Mouse (Mus musculus): ENCODE data around the gene Klrc3. TPM values are rescaled to one million over a fixed set of nuclear protein-coding genes. Genes with fewer than 3 reads are reported as not detected.
"Not testable (repeated sequence)": the region's sequence is repeated elsewhere in the genome, so short reads cannot be mapped to it uniquely, and the experiment has no call there.

The Klrc3 gene
- total RNA-seq (2021) (not detected), polyA plus RNA-seq (2012; rRNA removed) (not detected in 2 replicates)
- long read RNA-seq, result 0 reads

DNA sequence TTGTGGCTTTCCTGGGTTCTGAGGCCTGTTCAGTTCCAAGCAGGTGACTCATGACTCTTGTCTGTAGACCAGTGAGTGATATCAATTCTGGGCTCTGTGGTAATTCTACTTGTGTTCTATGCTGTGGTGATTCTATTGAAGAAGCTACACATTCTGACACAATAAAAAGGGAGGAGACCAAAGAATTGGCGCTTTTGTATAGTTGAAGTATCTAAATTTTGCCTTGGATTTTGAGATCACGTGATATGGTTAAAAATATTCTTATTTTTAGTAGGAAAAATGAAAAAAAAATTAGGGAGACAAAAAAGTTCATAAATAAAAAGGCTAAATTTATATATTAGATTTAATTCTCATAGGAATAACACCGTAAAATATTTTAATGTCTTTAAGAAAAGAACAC is at the start of gene Klrc3:
Gene Klrc3 (minus strand): TSS at position 101 of the 400 bp plus-strand sequence.
- DNase-seq, result not testable (repeated sequence)

DNA sequence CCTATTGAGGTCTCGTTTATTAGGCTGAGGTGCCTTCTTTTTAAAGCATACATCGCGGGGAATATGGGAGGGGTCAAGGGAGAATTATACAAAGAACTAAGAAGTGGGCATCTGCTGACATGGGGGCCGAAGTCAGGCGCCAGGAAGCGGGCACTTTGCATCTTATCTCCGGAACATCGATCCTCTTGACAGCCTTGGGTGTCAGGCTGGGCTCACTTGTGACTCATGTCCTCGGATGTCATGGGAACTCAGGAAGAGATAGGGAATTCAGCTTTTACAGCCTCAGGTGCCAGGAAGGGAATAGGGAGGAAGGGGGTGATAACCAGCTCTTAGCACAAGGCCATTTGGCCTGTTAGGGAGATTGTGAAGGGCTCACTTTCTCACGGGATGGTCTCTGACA is 48.3 kb upstream of the Klrc3 start:
- DNase-seq, result peak; percentile 51

DNA sequence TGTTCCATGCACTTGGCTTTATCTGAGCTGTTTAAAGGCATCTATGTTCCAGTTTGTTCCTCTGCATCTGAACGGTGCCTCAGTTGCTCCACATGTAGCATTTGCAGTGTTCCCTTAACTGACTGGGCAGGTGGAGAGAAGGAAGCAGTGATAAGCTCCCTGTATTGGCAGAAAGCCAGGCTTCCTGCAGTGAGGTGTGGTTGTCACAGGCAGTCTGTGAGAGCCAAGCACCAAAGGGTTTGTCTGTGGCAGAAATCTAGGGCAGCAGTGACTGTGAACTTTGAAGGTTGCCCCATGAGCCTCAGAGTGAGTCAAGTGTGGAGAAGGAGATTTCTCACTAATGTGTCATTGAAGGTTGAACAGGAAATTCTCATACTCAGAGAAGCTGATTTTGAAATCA is 37.2 kb upstream of the Klrc3 start:
- peak; percentile 44 for DNase-seq

DNA sequence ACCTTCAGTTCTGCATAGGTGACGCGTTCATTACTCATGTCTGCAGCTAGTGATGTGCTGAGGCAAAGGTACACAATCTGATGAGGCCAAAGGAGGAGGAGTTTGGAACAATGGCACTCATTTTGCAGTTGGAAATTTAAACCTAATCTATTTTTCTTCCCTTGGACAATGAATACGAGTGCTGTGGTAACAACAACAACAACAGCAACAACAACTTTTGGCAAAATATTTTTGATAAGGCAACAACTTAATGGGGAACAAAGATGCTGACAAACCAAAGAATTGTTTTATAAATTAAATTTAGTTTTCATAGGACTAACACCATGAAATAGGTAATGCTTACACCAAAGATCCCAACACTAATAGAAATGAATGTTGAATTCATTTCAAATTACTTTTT is 35.7 kb upstream of the Klrc3 start, which contains the start of gene Klrc1:
Gene Klrc1 (minus strand): TSS at position 101 of the 400 bp plus-strand sequence.
- no peak for DNase-seq

DNA sequence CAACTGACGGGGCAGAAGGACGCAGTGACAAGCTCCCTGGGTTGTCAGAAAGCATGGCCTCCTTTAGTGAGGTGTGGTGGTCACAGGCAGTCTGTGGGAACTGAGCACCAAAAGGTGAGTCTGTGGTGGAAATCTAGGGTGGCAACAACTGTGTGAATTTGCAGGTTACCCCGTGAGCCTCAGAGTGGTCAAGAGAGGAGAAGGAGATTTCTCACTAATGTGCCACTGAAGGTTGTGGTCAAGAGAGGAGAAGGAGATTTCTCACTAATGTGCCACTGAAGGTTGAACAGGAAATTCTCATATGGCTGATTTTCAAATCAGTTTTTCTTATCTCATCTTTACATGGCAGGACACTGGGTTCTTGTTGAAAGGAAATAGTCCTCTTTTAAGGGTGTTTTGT is 18.2 kb upstream of the Klrc3 start:
- DNase-seq, result not testable (repeated sequence)

DNA sequence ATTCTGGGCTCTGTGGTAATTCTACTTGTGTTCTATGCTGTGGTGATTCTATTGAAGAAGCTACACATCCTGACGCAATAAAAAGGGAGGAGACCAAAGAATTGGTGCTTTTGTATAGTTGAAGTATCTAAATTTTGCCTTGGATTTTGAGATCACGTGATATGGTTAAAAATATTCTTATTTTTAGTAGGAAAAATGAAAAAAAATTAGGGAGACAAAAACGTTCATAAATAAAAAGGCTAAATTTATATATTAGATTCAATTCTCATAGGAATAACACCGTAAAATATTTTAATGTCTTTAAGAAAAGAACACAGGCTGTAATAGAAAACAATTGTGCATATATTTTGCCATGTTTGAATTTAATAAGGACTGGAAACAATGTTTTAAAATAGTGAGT is 17.5 kb upstream of the Klrc3 start, which contains the start of gene Klrc2:
Gene Klrc2 (minus strand): TSS at position 101 of the 400 bp plus-strand sequence.
- DNase-seq, result not testable (repeated sequence)

DNA sequence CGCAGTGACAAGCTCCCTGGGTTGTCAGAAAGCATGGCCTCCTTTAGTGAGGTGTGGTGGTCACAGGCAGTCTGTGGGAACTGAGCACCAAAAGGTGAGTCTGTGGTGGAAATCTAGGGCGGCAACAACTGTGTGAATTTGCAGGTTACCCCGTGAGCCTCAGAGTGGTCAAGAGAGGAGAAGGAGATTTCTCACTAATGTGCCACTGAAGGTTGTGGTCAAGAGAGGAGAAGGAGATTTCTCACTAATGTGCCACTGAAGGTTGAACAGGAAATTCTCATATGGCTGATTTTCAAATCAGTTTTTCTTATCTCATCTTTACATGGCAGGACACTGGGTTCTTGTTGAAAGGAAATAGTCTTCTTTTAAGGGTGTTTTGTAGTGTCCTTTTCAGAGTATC is 917 bp upstream of the Klrc3 start:
- not testable (repeated sequence) for DNase-seq

DNA sequence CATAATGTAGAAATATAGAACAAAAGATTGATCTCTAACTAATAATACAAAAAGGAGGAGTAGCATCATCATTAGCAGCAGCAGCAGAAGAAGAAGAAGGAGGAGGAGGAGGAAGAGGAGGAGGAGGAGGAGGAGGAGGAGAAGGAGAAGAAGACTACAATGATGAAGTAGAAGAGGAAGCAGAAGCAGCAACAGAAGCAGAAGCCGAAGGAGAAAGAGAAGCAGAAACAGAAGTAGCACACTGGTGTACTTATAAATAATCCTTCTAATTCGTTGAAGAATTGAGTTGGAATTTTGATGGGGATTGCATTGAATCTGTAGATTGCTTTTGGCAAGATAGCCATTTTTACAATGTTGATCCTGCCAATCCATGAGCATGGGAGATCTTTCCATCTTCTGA is 12.1 kb downstream of the Klrc3 start:
- DNase-seq, result not testable (repeated sequence)

DNA sequence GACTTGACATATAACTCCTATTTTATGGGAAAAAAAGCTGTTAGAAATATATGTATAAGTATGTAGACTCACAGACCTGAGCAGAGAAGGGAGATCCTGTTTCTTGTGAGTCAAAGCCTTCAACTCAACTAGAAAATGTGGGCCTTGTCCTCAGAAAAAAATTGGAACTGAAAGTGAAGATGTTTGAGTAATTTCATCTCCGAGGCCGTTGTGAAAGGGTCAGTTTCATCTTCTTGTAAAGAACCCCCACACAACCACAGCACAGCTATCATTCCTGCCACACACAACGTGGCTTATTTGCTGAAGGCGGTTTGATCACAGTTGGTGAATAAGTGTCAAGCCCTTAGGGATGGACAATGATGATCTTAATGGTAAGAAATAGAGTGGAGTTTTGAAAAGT is 19.4 kb downstream of the Klrc3 start, which contains the start of gene Klrk1:
Gene Klrk1 (minus strand): TSS at position 130 of the 400 bp plus-strand sequence.
- no peak for DNase-seq

DNA sequence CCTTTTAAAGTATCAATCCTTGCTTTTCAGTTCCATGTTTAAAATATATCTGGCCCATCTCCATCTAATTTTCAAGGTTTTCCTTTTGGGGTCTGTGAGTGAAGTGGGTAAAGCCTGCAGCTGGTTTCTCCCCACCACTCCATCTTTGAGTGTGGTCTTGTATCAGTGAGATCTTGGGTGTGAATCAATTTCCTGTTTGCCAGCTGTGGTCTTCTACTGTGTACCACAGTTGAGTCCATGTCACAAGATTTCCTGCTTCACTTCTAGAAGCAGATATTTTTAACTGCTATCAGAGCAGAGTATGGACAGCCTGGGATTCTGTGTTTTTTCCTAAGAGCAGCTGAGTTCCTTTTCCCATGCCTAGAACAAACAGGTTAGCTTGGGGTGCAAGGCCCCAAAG is 34.8 kb downstream of the Klrc3 start:
- no peak for DNase-seq

DNA sequence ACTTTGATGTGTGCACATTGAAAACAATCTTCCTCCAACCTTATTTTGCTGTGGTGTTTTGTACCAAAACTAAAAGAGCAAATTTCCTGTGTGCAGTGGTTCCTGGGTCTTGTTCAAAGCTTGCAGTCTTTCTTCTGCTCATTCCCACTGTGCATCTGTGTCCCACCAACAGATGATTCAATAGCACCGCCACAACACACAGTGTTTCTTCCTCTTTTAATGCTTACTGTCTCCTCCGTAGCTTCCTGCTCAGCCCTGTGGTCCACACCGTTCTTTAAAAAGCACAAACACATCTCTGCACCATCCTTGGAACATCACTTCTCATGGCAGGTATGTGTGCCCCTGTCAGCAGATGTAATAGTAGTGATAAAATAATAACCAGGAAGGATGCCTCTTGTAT is 51.6 kb downstream of the Klrc3 start, which contains the start of gene Klrd1:
Gene Klrd1 (plus strand): TSS at position 275 of the 400 bp plus-strand sequence.
- DNase-seq, result no peak

Small RNA genes within 50 kb of the gene (microRNA-seq; reads per million reads assigned to microRNA genes)
- 0 reads per million in 2 experiments for gene Mir680-1

Other genes starting within 250 kb of the Klrc3 start
- under 1 TPM; 0.35 to 0.43 TPM for gene Clec1b, start 246.0 kb downstream of the Klrc3 start, total RNA-seq (2021)
- 0.18 TPM in 1 of 2 replicates, not detected in the other for gene Clec1b, start 246.0 kb downstream of the Klrc3 start, polyA plus RNA-seq (2012; rRNA removed)
- under 1 TPM; 0.23 to 0.73 TPM for gene Clec9a, start 234.5 kb downstream of the Klrc3 start, total RNA-seq (2021)
- gene Clec9a, start 234.5 kb downstream of the Klrc3 start, polyA plus RNA-seq (2012; rRNA removed), result 0.20 and 0.24 TPM in 2 replicates
- gene Clec1a, start 191.3 kb downstream of the Klrc3 start, total RNA-seq (2021), result 1 to 10 TPM; 3.3 to 6.7 TPM
- gene Clec1a, start 191.3 kb downstream of the Klrc3 start, polyA plus RNA-seq (2012; rRNA removed), result 1.5 TPM in 2 replicates
- under 1 TPM; 0.07 to 0.26 TPM for gene Olr1, start 136.2 kb downstream of the Klrc3 start, total RNA-seq (2021)
- not detected in 2 replicates for gene Olr1, start 136.2 kb downstream of the Klrc3 start, polyA plus RNA-seq (2012; rRNA removed)
- not detected for gene Tmem52b, start 130.8 kb downstream of the Klrc3 start, total RNA-seq (2021)
- gene Tmem52b, start 130.8 kb downstream of the Klrc3 start, polyA plus RNA-seq (2012; rRNA removed), result not detected in 2 replicates
- gene Gabarapl1, start 110.2 kb downstream of the Klrc3 start, total RNA-seq (2021), result 100 to 1,000 TPM; 258 to 360 TPM
- gene Gabarapl1, start 110.2 kb downstream of the Klrc3 start, polyA plus RNA-seq (2012; rRNA removed), result 86.4 and 101 TPM in 2 replicates
- gene Klre1, start 65.4 kb downstream of the Klrc3 start, total RNA-seq (2021), result under 1 TPM; 0.24 to 0.26 TPM
- gene Klre1, start 65.4 kb downstream of the Klrc3 start, polyA plus RNA-seq (2012; rRNA removed), result 0.07 TPM in 1 of 2 replicates, not detected in the other
- gene Klrd1, start 51.6 kb downstream of the Klrc3 start, total RNA-seq (2021), result under 1 TPM in 1 of 2 experiments, not detected in 1; 0.79 TPM
- gene Klrd1, start 51.6 kb downstream of the Klrc3 start, polyA plus RNA-seq (2012; rRNA removed), result 0.11 TPM in 1 of 2 replicates, not detected in the other
- under 1 TPM; 0.20 to 0.79 TPM for gene Klrk1, start 19.5 kb downstream of the Klrc3 start, total RNA-seq (2021)
- not detected in 2 replicates for gene Klrk1, start 19.5 kb downstream of the Klrc3 start, polyA plus RNA-seq (2012; rRNA removed)
- under 1 TPM in 1 of 2 experiments, not detected in 1; 0.17 TPM for gene Klrc2, start 17.4 kb upstream of the Klrc3 start, total RNA-seq (2021)
- gene Klrc2, start 17.4 kb upstream of the Klrc3 start, polyA plus RNA-seq (2012; rRNA removed), result 0.17 TPM in 1 of 2 replicates, not detected in the other
- not detected for gene Klrc1, start 35.6 kb upstream of the Klrc3 start, total RNA-seq (2021)
- gene Klrc1, start 35.6 kb upstream of the Klrc3 start, polyA plus RNA-seq (2012; rRNA removed), result 0.25 TPM in 1 of 2 replicates, not detected in the other
- not detected for gene Klri1, start 73.8 kb upstream of the Klrc3 start, total RNA-seq (2021)
- not detected in 2 replicates for gene Klri1, start 73.8 kb upstream of the Klrc3 start, polyA plus RNA-seq (2012; rRNA removed)
- gene Klri2, start 97.1 kb upstream of the Klrc3 start, total RNA-seq (2021), result under 1 TPM in 1 of 2 experiments, not detected in 1; 0.14 TPM
- gene Klri2, start 97.1 kb upstream of the Klrc3 start, polyA plus RNA-seq (2012; rRNA removed), result not detected in 2 replicates
- gene Gm156, start 140.9 kb upstream of the Klrc3 start, total RNA-seq (2021), result not detected
- gene Gm156, start 140.9 kb upstream of the Klrc3 start, polyA plus RNA-seq (2012; rRNA removed), result not detected in 2 replicates
- gene Gm17631, start 219.3 kb upstream of the Klrc3 start, total RNA-seq (2021), result not detected
- not detected in 2 replicates for gene Gm17631, start 219.3 kb upstream of the Klrc3 start, polyA plus RNA-seq (2012; rRNA removed)
- not detected for gene Klra17, start 233.3 kb upstream of the Klrc3 start, total RNA-seq (2021)
- 0.11 TPM in 1 of 2 replicates, not detected in the other for gene Klra17, start 233.3 kb upstream of the Klrc3 start, polyA plus RNA-seq (2012; rRNA removed)